ENCODE assay signal across 20 mouse cellular contexts in the genomic region with DNA sequence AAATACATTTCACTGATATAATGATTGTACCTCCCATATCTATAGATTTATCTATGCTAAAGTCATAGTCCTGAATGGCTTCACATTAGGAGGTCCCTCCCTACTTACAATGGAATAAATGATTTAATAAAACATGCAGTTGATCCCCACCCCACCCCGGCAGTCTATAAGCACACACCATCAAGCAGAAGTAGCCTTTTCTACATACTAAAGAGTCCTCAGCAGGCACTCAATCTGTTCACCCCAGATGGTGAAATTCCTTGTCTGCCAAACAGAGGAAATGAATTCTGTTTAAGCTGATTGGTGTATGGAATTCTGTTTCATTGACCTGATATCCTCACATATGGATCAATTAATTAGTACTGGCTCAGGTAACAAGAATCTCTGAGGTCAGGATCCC.
DNase-seq lines count a peak whose midpoint lies in the region; ATAC-seq lines count a peak whose summit lies in the region.
"Had no signal": no experiment of that assay in that cellular context is flagged by ENCODE, and none has a peak within 500 bp of the region (broad histone marks: within the 10 kb centered on the region; RNA-seq: fewer than 3 reads in every experiment).

No protein-coding gene starts in this region.

- H3K4me3 ChIP-seq in forebrain, embryonic 13.5 days: no peak overlapping the region
- H3K4me3 ChIP-seq in forebrain, embryonic 10.5 days: no peak overlapping the region
- H3K4me3 ChIP-seq: heart, embryonic 10.5 days; hindbrain, embryonic 15.5 days; limb, embryonic 15.5 days; stomach, embryonic 15.5 days had no signal

- no peaks in the 10 kb centered on the region for H3K36me3 ChIP-seq in forebrain, embryonic 13.5 days (ENCODE audit: poor library complexity, severe bottlenecking)
- no peaks in the 10 kb centered on the region for H3K36me3 ChIP-seq in forebrain, embryonic 10.5 days (replicated peaks)
- H3K36me3 ChIP-seq: heart, embryonic 10.5 days; hindbrain, embryonic 15.5 days; limb, embryonic 15.5 days; stomach, embryonic 15.5 days had no signal

- no peaks in the 10 kb centered on the region for H3K27me3 ChIP-seq in forebrain, embryonic 13.5 days
- H3K27me3 ChIP-seq in forebrain, embryonic 10.5 days (ENCODE audit: poor library complexity, severe bottlenecking): no peaks in the 10 kb centered on the region
- H3K27me3 ChIP-seq: hindbrain, embryonic 15.5 days; limb, embryonic 15.5 days; stomach, embryonic 15.5 days had no signal

- H3K9ac ChIP-seq in forebrain, embryonic 13.5 days: no peak overlapping the region
- H3K9ac ChIP-seq: hindbrain, embryonic 15.5 days; limb, embryonic 15.5 days; liver, postnatal 0 days; stomach, embryonic 15.5 days had no signal

- H3K4me2 ChIP-seq in forebrain, embryonic 13.5 days: no peak overlapping the region
- H3K4me2 ChIP-seq: hindbrain, embryonic 15.5 days; limb, embryonic 15.5 days; stomach, embryonic 15.5 days had no signal

- no peaks in the 10 kb centered on the region for H3K4me1 ChIP-seq in forebrain, embryonic 13.5 days
- no peaks in the 10 kb centered on the region for H3K4me1 ChIP-seq in forebrain, embryonic 10.5 days
- H3K4me1 ChIP-seq: heart, embryonic 10.5 days; hindbrain, embryonic 15.5 days; limb, embryonic 15.5 days; stomach, embryonic 15.5 days had no signal

- no peaks in the 10 kb centered on the region for H3K9me3 ChIP-seq in forebrain, embryonic 13.5 days (replicated peaks)
- H3K9me3 ChIP-seq in forebrain, embryonic 10.5 days: no peaks in the 10 kb centered on the region
- H3K9me3 ChIP-seq: heart, embryonic 10.5 days; hindbrain, embryonic 15.5 days; limb, embryonic 15.5 days; stomach, embryonic 15.5 days had no signal

- H3K27ac ChIP-seq in forebrain, embryonic 13.5 days: no peak overlapping the region
- no peak overlapping the region for H3K27ac ChIP-seq in forebrain, embryonic 10.5 days
- H3K27ac ChIP-seq: heart, embryonic 10.5 days; hindbrain, embryonic 15.5 days; limb, embryonic 15.5 days; macrophage; stomach, embryonic 15.5 days had no signal

- no peak for DNase-seq in forebrain, embryonic 10.5 days (ENCODE audit: extremely low spot score, low spot score)
- DNase-seq in right cerebral cortex, adult 2 months (ENCODE audit: low spot score in 2 of 2): peak; percentile 10 to 12
- DNase-seq in right cerebral cortex, adult 18-20 months: no peak
- peak; percentile 22 to 60 for DNase-seq in cerebellum, postnatal 14 days
- peak; percentile 4 to 21 for DNase-seq in layer of hippocampus, postnatal 36 days
- DNase-seq in kidney, postnatal 14 days: no peak
- DNase-seq in T-cell, adult 2 months (ENCODE audit: low spot score): no peak
- DNase-seq: gastrocnemius, postnatal 14 days; heart, postnatal 14 days; kidney, adult 18-20 months; kidney, postnatal 4 days; liver, postnatal 0 days; midbrain, embryonic 14.5 days; spleen, adult 18-20 months had no signal

- ATAC-seq in forebrain, embryonic 13.5 days: peak; percentile 84; the same call in 1 of the 2 replicates
- ATAC-seq: liver, postnatal 0 days had no signal

- 61% methylated on average over 1 of the region's 1 CpGs for WGBS in forebrain, embryonic 13.5 days
- whole genome bisulfite sequencing in forebrain, embryonic 10.5 days: 83% methylated on average over 1 of the region's 1 CpGs

Comparison
In these comparisons a context has a peak if more than half of its experiments do, and no peak if none do; other contexts are left out.
1. DNase-seq: peak in right cerebral cortex, adult 2 months (2 of 2), cerebellum, postnatal 14 days (2 of 2) and layer of hippocampus, postnatal 36 days (2 of 2); none in forebrain, embryonic 10.5 days (single experiment), right cerebral cortex, adult 18-20 months (single experiment), kidney, postnatal 14 days (single experiment) and T-cell, adult 2 months (single experiment).